Mouse (Mus musculus) CH12.LX (cell line): ENCODE measurements around the gene Olfr49.

ENCODE experiments used
- CHD1 ChIP-seq: IDR thresholded peaks from 2 replicates; pipeline ENCODE4 v1.6.1; 2012; ENCODE audit warnings: low read depth, low read length, improper control_type of control experiment, inconsistent platforms
- CTCF ChIP-seq, 2 experiments: IDR thresholded peaks in 1 of 2; conservative IDR thresholded peaks in 1 of 2; 2 replicates each; pipeline ENCODE4 v1.5.1; 2011 to 2012; ENCODE audit warnings: low read depth in 2 of 2, low read length in 2 of 2, improper control_type of control experiment in 1 of 2, inconsistent platforms in 1 of 2, mild to moderate bottlenecking in 1 of 2, moderate library complexity in 1 of 2
- E2F4 ChIP-seq: IDR thresholded peaks from 2 replicates; pipeline ENCODE4 v1.6.1; 2011; ENCODE audit warnings: low read depth, low read length, improper control_type of control experiment; ENCODE audit not compliant: insufficient replicate concordance
- EP300 ChIP-seq: IDR thresholded peaks from 2 replicates; pipeline ENCODE4 v1.6.1; 2011; ENCODE audit warnings: low read length, improper control_type of control experiment
- ETS1 ChIP-seq: conservative IDR thresholded peaks from 2 replicates; pipeline ENCODE4 v1.6.1; 2012; ENCODE audit warnings: low read depth, mild to moderate bottlenecking, inconsistent platforms, low read length, improper control_type of control experiment, moderate library complexity
- MAFK ChIP-seq: IDR thresholded peaks from 2 replicates; pipeline ENCODE4 v1.6.1; 2011; ENCODE audit warnings: low read length, improper control_type of control experiment; ENCODE audit not compliant: insufficient replicate concordance
- MAX ChIP-seq: IDR thresholded peaks from 2 replicates; pipeline ENCODE4 v1.6.1; 2011; ENCODE audit warnings: low read length, improper control_type of control experiment
- NELFE ChIP-seq: IDR thresholded peaks from 2 replicates; pipeline ENCODE4 v1.6.1; 2011; ENCODE audit warnings: low read depth, low read length, improper control_type of control experiment
- TBP ChIP-seq: conservative IDR thresholded peaks from 2 replicates; pipeline ENCODE4 v1.6.1; 2011; ENCODE audit warnings: low read depth, low read length, improper control_type of control experiment
- UBTF ChIP-seq: IDR thresholded peaks from 2 replicates; pipeline ENCODE4 v1.6.1; 2012; ENCODE audit warnings: low read depth, mild to moderate bottlenecking, inconsistent platforms, low read length, improper control_type of control experiment, moderate library complexity
- USF2 ChIP-seq: conservative IDR thresholded peaks from 2 replicates; pipeline ENCODE4 v1.6.1; 2011; ENCODE audit warnings: low read depth, low read length, improper control_type of control experiment
- ZC3H11A ChIP-seq: IDR thresholded peaks from 2 replicates; pipeline ENCODE4 v1.6.1; 2012; ENCODE audit warnings: low read depth, mild to moderate bottlenecking, inconsistent platforms, low read length, improper control_type of control experiment

DNA sequence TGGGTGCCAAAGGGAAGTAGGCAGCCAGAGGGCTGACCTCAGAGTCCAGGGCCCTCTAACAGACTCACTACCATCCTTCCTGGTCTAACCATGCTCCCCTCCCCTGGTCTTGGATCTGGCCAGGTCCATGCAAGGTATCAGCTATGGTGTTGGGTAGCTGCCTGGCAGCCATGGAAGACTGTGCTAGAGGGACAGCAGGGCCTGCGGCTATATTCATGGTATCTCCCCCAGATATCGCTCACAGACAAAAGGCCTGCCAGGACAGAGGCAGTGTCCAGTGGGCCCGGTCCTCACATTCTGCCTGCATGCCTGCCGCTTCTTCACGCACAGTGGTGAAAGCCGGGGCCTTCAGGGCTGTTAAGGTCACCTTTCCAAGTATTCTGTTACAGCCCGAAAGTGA is 20.5 kb downstream of the Olfr49 start:
- TF ChIP-seq CTCF (conservative IDR thresholded peaks at IDR 0.05 in 1 of 2, IDR thresholded peaks at IDR 0.05 in 1 of 2; ENCODE audit: low read depth in 2 of 2, low read length in 2 of 2): no peak
- no peak for TF ChIP-seq USF2
- no peak for TF ChIP-seq NELFE
- TF ChIP-seq E2F4: no peak
- TF ChIP-seq UBTF: no peak
- TF ChIP-seq CHD1: no peak
- no peak for TF ChIP-seq ZC3H11A
- TF ChIP-seq TBP: no peak
- no peak for TF ChIP-seq MAFK
- TF ChIP-seq MAX: no peak
- no peak for TF ChIP-seq ETS1
- TF ChIP-seq EP300: no peak
